Mouse (Mus musculus): Measurements from ENCODE around the gene Gm20547.

- TF ChIP-seq CTCF (IDR thresholded peaks at IDR 0.05; ENCODE audit: borderline replicate concordance, extremely low read depth, insufficient read depth, insufficient read length) (peak; percentile 89), POLR2A (IDR thresholded peaks at IDR 0.05; ENCODE audit: borderline replicate concordance, extremely low read depth, insufficient read depth, insufficient read length, poor library complexity, severe bottlenecking) (no peak)
Observed at GRCm38 (mm10) chr17:34911945-34912351, 30.1 kb upstream of the Gm20547 start.

All from brain, embryonic 14.5 days (tissue).